Mouse (Mus musculus): ENCODE data around the gene Arfgap3. TPM values are rescaled to one million over a fixed set of nuclear protein-coding genes. Genes with fewer than 3 reads are reported as not detected.
"Not testable (repeated sequence)": the region's sequence is repeated elsewhere in the genome, so short reads cannot be mapped to it uniquely, and the experiment has no call there.

Gene Arfgap3
- total RNA-seq, 1 experiment, result 13.5 TPM

DNA sequence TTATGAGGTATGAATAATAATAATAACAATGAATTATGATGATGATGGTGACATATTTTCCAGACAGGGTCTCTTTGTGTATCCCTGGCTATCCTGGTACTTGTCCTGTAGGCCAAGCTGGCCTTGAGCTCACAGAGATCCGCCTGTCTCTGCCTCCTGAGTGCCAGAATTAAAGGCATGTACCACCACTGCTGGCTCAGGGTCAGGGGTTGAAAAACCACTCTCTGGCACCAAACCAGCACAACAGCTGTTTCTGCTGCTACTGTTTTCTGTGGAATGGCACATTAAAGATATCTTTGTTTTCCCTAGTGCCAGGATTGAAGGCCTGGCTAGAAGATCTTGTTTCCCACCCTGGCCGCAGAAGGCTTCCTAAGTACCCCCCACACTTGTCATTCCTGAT is 77.0 kb downstream of the Arfgap3 start:
- Histone ChIP-seq H3K4me3 (ENCODE audit: insufficient read depth in 1 of 2, low read depth in 1 of 2, low read length in 2 of 2, poor library complexity in 1 of 2, severe bottlenecking in 1 of 2) (no peak overlapping the region), H3K27ac (ENCODE audit: insufficient read depth, low read depth, low read length, poor library complexity, severe bottlenecking) (no peak overlapping the region), H3K9ac (ENCODE audit: insufficient read depth, low read depth, low read length, poor library complexity, severe bottlenecking) (no peak overlapping the region), H3K9me3 (ENCODE audit: control insufficient read depth, insufficient read depth, low read depth, low read length) (no peaks in the 10 kb centered on the region), H3K4me1 (ENCODE audit: control insufficient read depth in 2 of 2, insufficient read depth in 2 of 2, low read length in 2 of 2, poor library complexity in 1 of 2) (no peaks in the 10 kb centered on the region), H3K36me3 (ENCODE audit: control insufficient read depth, insufficient read depth, low read length, poor library complexity, severe bottlenecking) (no peaks in the 10 kb centered on the region)
- in situ Hi-C loops (cut with MboI; ENCODE audit: low sequenced_read_pairs in 2 of 2, unreplicated experiment in 2 of 2), result no loop called here
- no peak for DNase-seq (ENCODE audit: low read depth, low spot score)
- TF ChIP-seq CHD2 (IDR thresholded peaks at IDR 0.05; ENCODE audit: low read depth, low read length), result no peak
- TF ChIP-seq ZNF384 (IDR thresholded peaks at IDR 0.05; ENCODE audit: low read depth, low read length), result no peak
- TF ChIP-seq HCFC1 (IDR thresholded peaks at IDR 0.05; ENCODE audit: borderline replicate concordance, insufficient read depth, low read length), result no peak
- TF ChIP-seq ZC3H11A (IDR thresholded peaks at IDR 0.05; ENCODE audit: borderline replicate concordance, low read depth, low read length), result no peak
- no peak for TF ChIP-seq MAFK (IDR thresholded peaks at IDR 0.05; ENCODE audit: insufficient read depth, low read depth, low read length)

DNA sequence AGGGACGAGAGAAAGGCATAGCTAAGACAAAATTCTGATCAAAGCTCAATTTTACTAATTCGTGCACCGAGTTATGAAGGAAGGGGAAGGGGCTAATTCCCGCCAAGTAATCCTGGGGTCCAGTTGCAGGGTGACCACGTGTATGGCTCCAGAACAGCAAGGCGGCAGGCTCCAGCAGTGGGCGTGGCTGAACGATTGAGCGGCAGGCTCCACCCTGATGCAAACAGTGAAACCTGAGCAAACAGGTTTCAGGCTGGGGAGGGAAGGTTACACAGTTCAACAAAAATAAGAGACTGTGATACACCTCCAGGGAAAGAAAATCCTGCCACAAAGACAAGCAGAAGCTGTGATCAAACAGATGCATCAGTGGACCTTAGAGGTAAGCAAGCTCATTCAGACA is 78.8 kb downstream of the Arfgap3 start:
- H3K27ac ChIP-seq (ENCODE audit: insufficient read depth, low read depth, low read length, poor library complexity, severe bottlenecking), result not testable (repeated sequence)

GRCm38 (mm10) chr15:83269985-83270384 is 80.1 kb downstream of the Arfgap3 start:
- in situ Hi-C loops (cut with MboI; ENCODE audit: low sequenced_read_pairs in 2 of 2, unreplicated experiment in 2 of 2); H3K9me3 ChIP-seq (ENCODE audit: control insufficient read depth, insufficient read depth, low read depth, low read length); H3K27ac ChIP-seq (ENCODE audit: insufficient read depth, low read depth, low read length, poor library complexity, severe bottlenecking); H3K36me3 ChIP-seq (ENCODE audit: control insufficient read depth, insufficient read depth, low read length, poor library complexity, severe bottlenecking); DNase-seq (ENCODE audit: low read depth, low spot score); H3K9ac ChIP-seq (ENCODE audit: insufficient read depth, low read depth, low read length, poor library complexity, severe bottlenecking); H3K4me3 ChIP-seq (ENCODE audit: insufficient read depth in 1 of 2, low read depth in 1 of 2, low read length in 2 of 2, poor library complexity in 1 of 2, severe bottlenecking in 1 of 2); H3K4me1 ChIP-seq (ENCODE audit: control insufficient read depth in 2 of 2, insufficient read depth in 2 of 2, low read length in 2 of 2, poor library complexity in 1 of 2): not testable (repeated sequence)

More for the DNA sequence above, 78.8 kb downstream of the Arfgap3 start:
- H3K36me3 ChIP-seq (ENCODE audit: control insufficient read depth, insufficient read depth, low read length, poor library complexity, severe bottlenecking); DNase-seq (ENCODE audit: low read depth, low spot score); H3K9me3 ChIP-seq (ENCODE audit: control insufficient read depth, insufficient read depth, low read depth, low read length); H3K4me1 ChIP-seq (ENCODE audit: control insufficient read depth in 2 of 2, insufficient read depth in 2 of 2, low read length in 2 of 2, poor library complexity in 1 of 2); in situ Hi-C loops (cut with MboI; ENCODE audit: low sequenced_read_pairs in 2 of 2, unreplicated experiment in 2 of 2): not testable (repeated sequence)
- Histone ChIP-seq H3K4me3 (ENCODE audit: insufficient read depth in 1 of 2, low read depth in 1 of 2, low read length in 2 of 2, poor library complexity in 1 of 2, severe bottlenecking in 1 of 2) (peak overlapping the region; percentile 41 to 50), H3K9ac (ENCODE audit: insufficient read depth, low read depth, low read length, poor library complexity, severe bottlenecking) (peak overlapping the region; percentile 65; the same call in 1 of the 2 replicates)

- H3K9ac ChIP-seq (ENCODE audit: insufficient read depth, low read depth, low read length, poor library complexity, severe bottlenecking); H3K4me1 ChIP-seq (ENCODE audit: control insufficient read depth in 2 of 2, insufficient read depth in 2 of 2, low read length in 2 of 2, poor library complexity in 1 of 2); in situ Hi-C loops (cut with MboI; ENCODE audit: low sequenced_read_pairs in 2 of 2, unreplicated experiment in 2 of 2); H3K4me3 ChIP-seq (ENCODE audit: insufficient read depth in 1 of 2, low read depth in 1 of 2, low read length in 2 of 2, poor library complexity in 1 of 2, severe bottlenecking in 1 of 2); H3K36me3 ChIP-seq (ENCODE audit: control insufficient read depth, insufficient read depth, low read length, poor library complexity, severe bottlenecking); H3K9me3 ChIP-seq (ENCODE audit: control insufficient read depth, insufficient read depth, low read depth, low read length); DNase-seq (ENCODE audit: low read depth, low spot score); H3K27ac ChIP-seq (ENCODE audit: insufficient read depth, low read depth, low read length, poor library complexity, severe bottlenecking): not testable (repeated sequence)
Observed at GRCm38 (mm10) chr15:83268428-83268827, 81.6 kb downstream of the Arfgap3 start.

DNA sequence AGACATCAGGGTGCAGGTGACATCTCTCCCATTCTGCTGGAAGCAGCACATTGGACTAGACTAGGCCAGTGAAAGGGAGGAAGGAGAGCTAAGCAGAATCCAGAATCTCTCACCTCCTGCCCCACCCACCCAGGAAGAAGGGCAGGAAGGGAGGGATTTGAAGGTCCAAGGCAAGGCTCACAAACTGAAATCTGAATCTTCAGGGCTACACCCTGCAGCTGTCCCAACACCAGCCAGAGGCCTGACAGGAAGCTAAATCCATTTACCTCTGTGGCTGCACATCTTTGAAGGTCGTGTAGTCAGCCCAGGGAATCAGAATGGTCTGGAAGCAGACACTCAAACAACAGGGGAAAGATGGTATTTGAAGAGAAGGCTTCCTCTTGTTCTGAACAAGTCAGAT is 84.8 kb downstream of the Arfgap3 start:
- TF ChIP-seq ZNF384 (IDR thresholded peaks at IDR 0.05; ENCODE audit: low read depth, low read length), result no peak
- TF ChIP-seq MAFK (IDR thresholded peaks at IDR 0.05; ENCODE audit: insufficient read depth, low read depth, low read length), result no peak
- TF ChIP-seq CHD2 (IDR thresholded peaks at IDR 0.05; ENCODE audit: low read depth, low read length), result no peak
- no peak for TF ChIP-seq HCFC1 (IDR thresholded peaks at IDR 0.05; ENCODE audit: borderline replicate concordance, insufficient read depth, low read length)
- no peak for TF ChIP-seq ZC3H11A (IDR thresholded peaks at IDR 0.05; ENCODE audit: borderline replicate concordance, low read depth, low read length)
- in situ Hi-C loops (cut with MboI; ENCODE audit: low sequenced_read_pairs in 2 of 2, unreplicated experiment in 2 of 2), result no loop called here
- H3K36me3 ChIP-seq (ENCODE audit: control insufficient read depth, insufficient read depth, low read length, poor library complexity, severe bottlenecking), result no peaks in the 10 kb centered on the region
- H3K27ac ChIP-seq (ENCODE audit: insufficient read depth, low read depth, low read length, poor library complexity, severe bottlenecking), result no peak overlapping the region
- peaks cover 4 to 5% of the 10 kb centered on the region in 2 experiments; a peak in 3 of 4 replicates for H3K4me1 ChIP-seq (ENCODE audit: control insufficient read depth in 2 of 2, insufficient read depth in 2 of 2, low read length in 2 of 2, poor library complexity in 1 of 2)
- H3K9ac ChIP-seq (ENCODE audit: insufficient read depth, low read depth, low read length, poor library complexity, severe bottlenecking), result no peak overlapping the region
- no peak overlapping the region for H3K4me3 ChIP-seq (ENCODE audit: insufficient read depth in 1 of 2, low read depth in 1 of 2, low read length in 2 of 2, poor library complexity in 1 of 2, severe bottlenecking in 1 of 2)
- no peaks in the 10 kb centered on the region for H3K9me3 ChIP-seq (ENCODE audit: control insufficient read depth, insufficient read depth, low read depth, low read length)
- no peak for DNase-seq (ENCODE audit: low read depth, low spot score)
